26 mouse cellular contexts compared by ENCODE assay signal in genomic region chr11:80585211-80585610, GRCm38 (mm10).
DNase-seq lines count a peak whose midpoint lies in the region; ATAC-seq and TF ChIP-seq lines count a peak whose summit lies in the region.
"Had no signal": no experiment of that assay in that cellular context is flagged by ENCODE, and none has a peak within 500 bp of the region (broad histone marks: within the 10 kb centered on the region; RNA-seq: fewer than 3 reads in every experiment).

No protein-coding gene starts in this region.

- no peak overlapping the region for H3K4me2 ChIP-seq in forebrain, embryonic 12.5 days
- H3K4me2 ChIP-seq in forebrain, embryonic 15.5 days (replicated peaks) = no peak overlapping the region
- H3K4me2 ChIP-seq in limb, embryonic 14.5 days (replicated peaks; ENCODE audit: low read depth, low read length, severe bottlenecking) = no peak overlapping the region
- no peak overlapping the region for H3K4me2 ChIP-seq in midbrain, embryonic 16.5 days (ENCODE audit: low read length)
- H3K4me2 ChIP-seq: embryonic facial prominence, embryonic 13.5 days; forebrain, embryonic 13.5 days; heart, embryonic 11.5 days; limb, embryonic 15.5 days; lung, embryonic 14.5 days; neural tube, embryonic 12.5 days had no signal

- peaks cover 42% of the 10 kb centered on the region for H3K27me3 ChIP-seq in forebrain, embryonic 12.5 days
- H3K27me3 ChIP-seq in forebrain, embryonic 15.5 days = 0 out of 2 replicates have a peak, but pooled peaks cover 5% of the 10 kb centered on the region
- H3K27me3 ChIP-seq in embryonic facial prominence, embryonic 10.5 days (replicated peaks; ENCODE audit: low read depth, poor library complexity, severe bottlenecking) = peaks cover 13% of the 10 kb centered on the region
- H3K27me3 ChIP-seq in limb, embryonic 14.5 days (ENCODE audit: control insufficient read depth, insufficient read depth, low read length) = no peaks in the 10 kb centered on the region
- no peaks in the 10 kb centered on the region for H3K27me3 ChIP-seq in midbrain, embryonic 16.5 days (ENCODE audit: control insufficient read depth, insufficient read depth, low read depth, low read length)
- H3K27me3 ChIP-seq: embryonic facial prominence, embryonic 13.5 days; limb, embryonic 15.5 days had no signal

- WGBS in forebrain, embryonic 12.5 days = 39% methylated on average over 11 of the region's 11 CpGs
- WGBS in forebrain, embryonic 15.5 days = 33% methylated on average over 11 of the region's 11 CpGs
- WGBS in embryonic facial prominence, embryonic 10.5 days = 38% methylated on average over 11 of the region's 11 CpGs
- WGBS in limb, embryonic 14.5 days = 23% methylated on average over 11 of the region's 11 CpGs
- WGBS in midbrain, embryonic 16.5 days = 28% methylated on average over 11 of the region's 11 CpGs

- peaks cover 17% of the 10 kb centered on the region for H3K4me1 ChIP-seq in forebrain, embryonic 12.5 days
- peaks cover 3% of the 10 kb centered on the region for H3K4me1 ChIP-seq in forebrain, embryonic 15.5 days
- peaks cover 32% of the 10 kb centered on the region for H3K4me1 ChIP-seq in embryonic facial prominence, embryonic 10.5 days
- H3K4me1 ChIP-seq in limb, embryonic 14.5 days (ENCODE audit: control insufficient read depth, insufficient read depth, low read length) = peaks cover 3% of the 10 kb centered on the region; the same call in 1 of the 2 replicates
- peaks cover 9% of the 10 kb centered on the region; the same call in 1 of the 2 replicates for H3K4me1 ChIP-seq in midbrain, embryonic 16.5 days (ENCODE audit: control insufficient read depth, insufficient read depth, low read length)
- H3K4me1 ChIP-seq: limb, embryonic 15.5 days; megakaryocyte, embryonic 14.5 days; neural tube, embryonic 12.5 days had no signal

- DNase-seq in embryonic facial prominence, embryonic 10.5 days (ENCODE audit: low spot score) = peak; percentile 33
- DNase-seq in limb, embryonic 14.5 days (ENCODE audit: low spot score) = no peak
- DNase-seq in spleen, postnatal 14 days (ENCODE audit: low spot score in 2 of 2) = no peak
- no peak for DNase-seq in thymus, postnatal 10 days (ENCODE audit: low spot score in 2 of 2)
- DNase-seq: cerebellum, adult 11-12 months; gastrocnemius, postnatal 10 days; kidney, postnatal 25 days; lung, embryonic 14.5 days; lung, postnatal 36 days; right cerebral cortex, postnatal 25 days; thymus, postnatal 4 days had no signal

- H3K4me3 ChIP-seq in forebrain, embryonic 12.5 days (replicated peaks) = no peak overlapping the region
- no peak overlapping the region for H3K4me3 ChIP-seq in forebrain, embryonic 15.5 days
- no peak overlapping the region for H3K4me3 ChIP-seq in embryonic facial prominence, embryonic 10.5 days
- no peak overlapping the region for H3K4me3 ChIP-seq in limb, embryonic 14.5 days (replicated peaks; ENCODE audit: low read length)
- no peak overlapping the region for H3K4me3 ChIP-seq in midbrain, embryonic 16.5 days (ENCODE audit: low read depth, low read length)
- H3K4me3 ChIP-seq: embryonic facial prominence, embryonic 13.5 days; erythroblast, embryonic 14.5 days; forebrain, embryonic 13.5 days; layer of hippocampus, adult 2 months; limb, embryonic 15.5 days; megakaryocyte, embryonic 14.5 days; neural tube, embryonic 12.5 days had no signal

- 0 out of 2 replicates have a peak overlapping the region, but pooled peaks have one; percentile 25 for H3K27ac ChIP-seq in forebrain, embryonic 12.5 days
- H3K27ac ChIP-seq in forebrain, embryonic 15.5 days (replicated peaks) = no peak overlapping the region
- no peak overlapping the region for H3K27ac ChIP-seq in embryonic facial prominence, embryonic 10.5 days (replicated peaks)
- H3K27ac ChIP-seq in limb, embryonic 14.5 days (replicated peaks; ENCODE audit: low read depth, low read length) = no peak overlapping the region
- peak overlapping the region; percentile 68 for H3K27ac ChIP-seq in midbrain, embryonic 16.5 days (ENCODE audit: low read length)
- H3K27ac ChIP-seq: embryonic facial prominence, embryonic 13.5 days; forebrain, embryonic 13.5 days; layer of hippocampus, adult 2 months; limb, embryonic 15.5 days; liver, embryonic 14.5 days; neural tube, embryonic 12.5 days had no signal

- ATAC-seq in forebrain, embryonic 12.5 days (ENCODE audit: low FRiP score) = no peak
- no peak for ATAC-seq in forebrain, embryonic 15.5 days (replicated peaks)
- ATAC-seq in limb, embryonic 14.5 days (ENCODE audit: low FRiP score, low read depth) = no peak
- no peak for ATAC-seq in midbrain, embryonic 16.5 days
- ATAC-seq: CD4-positive, CD25-positive, alpha-beta regulatory T cell, adult 4 months; forebrain, embryonic 13.5 days; hindbrain, embryonic 16.5 days; intestine, embryonic 16.5 days had no signal

- H3K36me3 ChIP-seq in forebrain, embryonic 12.5 days (replicated peaks) = no peaks in the 10 kb centered on the region
- no peaks in the 10 kb centered on the region for H3K36me3 ChIP-seq in forebrain, embryonic 15.5 days
- no peaks in the 10 kb centered on the region for H3K36me3 ChIP-seq in embryonic facial prominence, embryonic 10.5 days (replicated peaks)
- no peaks in the 10 kb centered on the region for H3K36me3 ChIP-seq in limb, embryonic 14.5 days (ENCODE audit: control insufficient read depth, insufficient read depth, low read length)
- H3K36me3 ChIP-seq in midbrain, embryonic 16.5 days (ENCODE audit: control insufficient read depth, insufficient read depth, low read length) = no peaks in the 10 kb centered on the region
- H3K36me3 ChIP-seq: embryonic facial prominence, embryonic 13.5 days; limb, embryonic 15.5 days; neural tube, embryonic 12.5 days had no signal

- no peak for TF ChIP-seq POLR2A in limb, embryonic 14.5 days (IDR thresholded peaks at IDR 0.05; ENCODE audit: borderline replicate concordance, extremely low read depth, insufficient read depth, insufficient read length)

- H3K9ac ChIP-seq in forebrain, embryonic 12.5 days = no peak overlapping the region
- H3K9ac ChIP-seq in forebrain, embryonic 15.5 days (replicated peaks) = no peak overlapping the region
- H3K9ac ChIP-seq in limb, embryonic 14.5 days (ENCODE audit: low read depth, low read length, severe bottlenecking) = 0 out of 2 replicates have a peak overlapping the region, but pooled peaks have one; percentile 14
- 0 out of 2 replicates have a peak overlapping the region, but pooled peaks have one; percentile 25 for H3K9ac ChIP-seq in midbrain, embryonic 16.5 days (ENCODE audit: low read depth, low read length)
- H3K9ac ChIP-seq: embryonic facial prominence, embryonic 13.5 days; forebrain, embryonic 13.5 days; limb, embryonic 15.5 days; liver, embryonic 14.5 days; lung, embryonic 14.5 days; neural tube, embryonic 12.5 days had no signal

- no peaks in the 10 kb centered on the region for H3K9me3 ChIP-seq in forebrain, embryonic 12.5 days
- no peaks in the 10 kb centered on the region for H3K9me3 ChIP-seq in forebrain, embryonic 15.5 days
- no peaks in the 10 kb centered on the region for H3K9me3 ChIP-seq in embryonic facial prominence, embryonic 10.5 days
- H3K9me3 ChIP-seq in limb, embryonic 14.5 days (ENCODE audit: control insufficient read depth, low read length) = no peaks in the 10 kb centered on the region
- H3K9me3 ChIP-seq in midbrain, embryonic 16.5 days (replicated peaks; ENCODE audit: control insufficient read depth, low read length, poor library complexity, severe bottlenecking) = no peaks in the 10 kb centered on the region
- H3K9me3 ChIP-seq: embryonic facial prominence, embryonic 13.5 days; limb, embryonic 15.5 days; megakaryocyte, embryonic 14.5 days; neural tube, embryonic 12.5 days had no signal

Comparison
In these comparisons a context has a peak if more than half of its experiments do, and no peak if none do; other contexts are left out.
1. H3K27ac ChIP-seq: peak in forebrain, embryonic 12.5 days (single experiment) and midbrain, embryonic 16.5 days (single experiment); none in forebrain, embryonic 15.5 days (single experiment), embryonic facial prominence, embryonic 10.5 days (single experiment) and limb, embryonic 14.5 days (single experiment).
2. H3K9ac ChIP-seq: peak in limb, embryonic 14.5 days (single experiment) and midbrain, embryonic 16.5 days (single experiment); none in forebrain, embryonic 12.5 days (single experiment) and forebrain, embryonic 15.5 days (single experiment).